Mouse (Mus musculus): ENCODE results near the gene Rps13.

DNA sequence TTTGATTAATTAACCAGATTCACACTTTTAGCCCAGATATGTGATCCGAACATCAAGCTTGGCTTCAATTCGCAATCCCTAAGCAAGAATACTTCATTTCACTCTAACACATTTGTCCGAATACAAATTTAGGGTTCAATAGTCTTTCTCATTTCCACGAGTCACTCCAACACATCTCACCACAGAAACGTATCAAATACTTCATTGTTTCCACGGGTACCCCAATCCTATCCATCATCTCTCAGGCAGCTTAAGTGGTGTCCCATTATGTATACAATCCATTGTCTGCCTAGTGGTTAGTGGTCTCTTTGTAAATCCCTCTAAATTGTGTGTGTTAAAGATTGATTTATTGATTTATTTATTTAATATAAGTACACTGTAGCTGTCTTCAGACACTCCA lies 1.1 kb upstream of the Rps13 start:
- TF ChIP-seq EP300 (IDR thresholded peaks at IDR 0.05) (no peak), CTCF (IDR thresholded peaks at IDR 0.05) (no peak)

Data from lung, postnatal 0 days (tissue).